Mouse (Mus musculus): ENCODE measurements around the gene Gp6.
A peak's percentile ranks its signal among the peaks of the same experiment; 100 is the strongest.
"Not testable (repeated sequence)": the region's sequence is repeated elsewhere in the genome, so short reads cannot be mapped to it uniquely, and the experiment has no call there.

Gp6 gene

DNA sequence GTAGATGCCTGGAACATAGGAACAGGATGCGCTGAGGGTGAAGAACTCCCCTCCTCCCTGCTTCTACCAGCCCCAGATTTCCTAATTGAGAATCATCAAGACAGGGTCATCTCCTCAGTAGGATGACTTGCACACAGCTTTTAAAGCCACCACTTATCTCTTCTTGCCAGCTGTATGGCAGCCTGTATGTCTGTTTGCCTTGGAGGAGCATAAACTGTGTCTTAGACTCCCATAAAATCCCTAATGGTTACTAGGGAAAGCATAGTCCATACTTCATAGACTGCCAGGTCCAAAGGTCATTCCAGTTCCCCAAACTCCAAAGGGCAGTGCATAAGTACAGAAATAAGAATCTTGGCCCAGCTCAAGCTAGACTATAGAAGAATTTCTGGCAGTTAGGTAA is at the start of gene Gp6:
Gene Gp6 (minus strand): TSS at position 15 of the 400 bp plus-strand sequence.
- DNase-seq (ENCODE audit: low read depth, low spot score): no peak

DNA sequence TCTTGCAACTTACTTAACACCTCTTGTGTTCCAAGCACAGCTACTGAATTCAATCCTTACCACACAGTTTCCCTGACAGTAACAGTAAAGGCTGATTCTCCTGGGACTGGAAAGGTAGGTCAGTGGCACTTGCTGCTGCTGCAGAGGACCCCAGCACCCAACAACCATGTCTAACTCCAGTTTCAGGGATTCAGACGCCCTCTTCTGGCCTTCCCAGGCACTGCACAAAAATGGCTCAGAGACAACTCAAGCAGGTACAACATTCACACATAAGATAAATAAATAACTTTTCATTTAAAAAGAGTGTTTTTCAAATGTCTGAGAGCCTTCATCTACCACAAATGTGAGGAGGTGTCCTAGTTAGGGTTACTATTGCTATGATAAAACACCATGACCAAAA is 49.6 kb upstream of the Gp6 start:
- peak; percentile 17 for DNase-seq (ENCODE audit: low read depth, low spot score)

DNA sequence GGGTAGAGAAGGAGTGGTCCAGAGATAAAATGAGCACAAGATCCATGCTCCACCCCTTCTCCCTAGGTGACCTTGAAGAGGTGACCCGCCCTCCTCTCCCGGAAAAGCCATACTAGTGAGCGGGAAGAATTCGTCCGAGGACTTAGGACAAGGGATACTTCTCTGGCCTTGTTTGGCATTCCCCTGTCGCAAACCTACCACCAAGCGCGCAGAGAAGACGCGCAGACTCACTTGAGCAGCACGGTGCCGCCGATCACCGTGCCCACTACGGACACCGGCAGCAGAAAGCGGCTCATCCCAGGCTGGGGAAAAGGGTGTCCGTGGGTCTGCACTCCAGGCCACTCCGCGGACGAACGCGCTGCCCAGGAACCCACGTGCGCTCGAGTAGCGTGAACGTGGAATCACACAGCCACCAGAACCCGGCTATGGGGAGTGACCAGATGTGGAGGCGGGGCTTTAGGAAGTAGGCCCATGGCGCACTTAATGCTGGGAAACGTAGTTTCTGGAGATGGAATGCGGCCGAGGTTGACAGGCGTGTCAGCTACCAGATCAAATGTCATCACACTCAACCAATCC is 47.8 kb upstream of the Gp6 start, which contains the start of gene Rdh13:
Gene Rdh13 (minus strand): TSS at position 434 of the 576 bp plus-strand sequence.
- peak; percentile 58 for DNase-seq (ENCODE audit: low read depth, low spot score)

DNA sequence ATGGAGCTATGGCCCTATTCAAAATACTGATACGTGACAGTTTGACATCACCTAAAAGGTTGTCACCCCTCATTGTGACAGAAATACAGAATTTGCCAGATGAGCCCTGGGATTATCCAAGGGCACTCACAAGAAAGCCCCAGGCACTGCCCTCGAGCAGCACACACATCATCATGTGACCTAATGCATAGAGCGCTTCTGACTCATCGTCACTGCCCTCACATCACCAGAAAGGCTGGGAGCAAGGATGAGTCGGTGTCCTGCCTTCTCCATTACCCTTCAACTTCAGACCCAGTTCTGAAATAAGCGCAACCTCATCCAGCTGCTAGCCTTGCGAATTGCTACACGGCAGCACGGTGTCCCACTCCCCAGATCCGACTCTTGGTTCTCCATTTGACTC is 43.0 kb upstream of the Gp6 start:
- DNase-seq (ENCODE audit: low read depth, low spot score): no peak

DNA sequence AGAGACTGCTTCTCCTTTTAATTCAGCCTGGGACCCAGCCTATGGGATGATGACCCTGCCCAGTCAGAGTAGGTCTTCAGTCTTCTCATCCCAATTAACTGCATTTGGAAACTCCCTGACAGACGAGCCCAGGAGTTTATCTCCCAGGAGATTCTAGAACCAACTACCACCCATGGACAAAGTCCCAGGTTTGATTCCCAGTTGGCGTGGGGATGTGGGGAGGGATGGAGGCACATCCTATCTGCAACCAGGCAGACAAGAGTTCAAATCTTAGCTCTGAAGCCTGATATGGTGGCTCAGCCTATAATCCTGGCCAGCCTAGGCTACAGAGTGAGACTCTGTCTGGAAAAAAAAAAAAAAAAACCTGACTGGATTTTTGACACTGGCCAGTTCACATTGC is 40.2 kb upstream of the Gp6 start:
- no peak for DNase-seq (ENCODE audit: low read depth, low spot score)

DNA sequence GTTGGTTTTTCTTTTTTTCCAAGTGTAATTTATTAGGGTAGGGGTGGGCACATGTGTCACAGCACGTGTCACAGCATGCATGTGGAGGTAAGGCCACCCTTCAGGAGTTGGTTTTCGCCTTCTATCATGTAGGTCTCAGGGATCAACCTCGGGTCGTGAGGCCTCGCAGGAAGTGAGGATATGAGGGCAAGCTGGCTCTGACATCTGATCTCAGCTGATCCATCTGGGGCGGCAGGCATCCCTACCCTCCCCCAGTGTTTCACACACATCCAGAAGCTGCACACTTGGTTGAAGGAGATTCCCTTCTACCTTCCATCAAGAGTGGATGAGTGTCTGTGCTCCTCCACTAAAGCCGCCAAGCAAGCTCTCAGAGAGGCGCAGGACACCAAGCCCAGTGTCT is 34.5 kb upstream of the Gp6 start:
- no peak for DNase-seq (ENCODE audit: low read depth, low spot score)

DNA sequence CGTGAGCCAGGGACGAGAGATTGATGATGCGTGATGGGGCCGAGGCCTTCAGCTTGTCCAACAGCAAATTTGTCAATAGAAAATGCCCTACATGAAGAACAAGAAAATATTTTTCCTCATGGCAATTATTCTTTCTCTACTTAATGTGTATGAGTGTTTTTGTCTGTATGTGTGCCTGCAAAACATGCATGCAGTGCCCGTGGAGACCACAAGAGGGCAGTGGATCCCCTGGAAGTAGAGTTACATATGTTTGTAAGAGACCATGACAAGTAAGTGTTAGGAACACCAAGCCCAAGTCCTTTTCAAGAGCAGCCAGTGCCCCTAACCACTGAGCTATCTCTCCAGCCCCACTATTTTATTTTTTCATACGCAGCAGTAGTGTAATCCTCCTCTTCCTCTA is 34.0 kb upstream of the Gp6 start:
- DNase-seq (ENCODE audit: low read depth, low spot score): peak; percentile 42

DNA sequence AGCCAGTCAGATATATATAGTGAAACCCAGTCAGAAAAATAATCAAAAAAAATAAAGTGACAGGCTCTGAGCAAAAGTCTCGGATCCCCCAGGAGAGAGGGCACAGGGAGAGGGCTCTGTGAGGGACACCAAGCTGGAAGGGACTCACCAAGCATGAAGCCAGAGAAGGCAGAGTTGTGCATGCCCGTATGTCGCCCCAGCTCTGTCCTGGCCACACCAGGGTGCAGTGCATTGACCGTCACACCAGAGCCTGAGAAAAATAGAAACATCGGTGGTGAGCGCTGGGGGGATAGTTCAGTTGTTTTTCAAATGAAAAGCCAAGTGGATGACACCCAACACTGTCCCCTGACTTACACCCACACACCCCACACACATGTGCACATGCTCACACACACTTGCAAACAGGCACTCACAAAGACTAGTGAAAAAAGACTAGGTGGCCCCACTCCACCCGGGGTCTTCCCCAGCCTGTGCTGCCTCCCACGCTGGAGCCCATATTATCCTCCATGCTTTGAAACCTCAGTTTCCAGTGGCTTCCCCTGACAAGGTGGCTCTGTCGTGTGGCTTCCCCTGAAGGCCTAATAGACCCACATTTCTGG is 32.8 kb upstream of the Gp6 start:
- no peak for DNase-seq (ENCODE audit: low read depth, low spot score)

DNA sequence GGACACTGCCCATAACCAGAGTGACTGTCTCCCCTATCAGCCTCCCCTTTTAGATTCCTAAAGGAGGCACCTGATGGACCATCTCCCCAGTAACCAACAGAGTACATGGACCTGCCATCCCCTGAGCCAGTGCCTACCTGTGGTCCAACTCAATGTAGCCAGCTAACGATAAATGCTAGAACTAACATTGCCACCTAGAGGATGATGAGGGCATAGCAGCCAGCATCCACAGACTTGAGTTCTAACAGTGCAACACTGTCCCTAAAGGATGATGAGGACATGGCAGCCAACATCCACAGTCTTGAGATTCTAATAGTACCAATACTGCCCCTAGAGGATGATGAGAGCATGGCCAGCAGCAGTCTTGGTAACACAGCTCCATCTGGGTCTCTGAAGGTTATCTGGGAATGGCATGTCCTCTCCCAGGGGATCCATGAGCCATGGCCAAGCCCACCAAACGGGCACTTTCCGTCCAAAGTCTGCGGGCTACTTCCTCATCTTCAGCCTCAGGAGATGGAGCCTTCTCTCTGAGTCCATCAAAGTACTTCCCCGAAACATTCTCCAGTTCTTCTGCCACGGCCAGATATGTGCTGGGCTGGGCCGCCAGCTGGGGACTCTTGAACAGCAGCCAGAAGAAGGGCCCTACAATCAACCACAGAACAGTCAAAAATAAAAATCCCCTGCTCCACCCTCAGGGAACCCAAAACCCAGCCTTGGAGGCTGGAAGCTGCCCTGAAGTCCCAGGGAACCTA is 29.8 kb upstream of the Gp6 start:
- DNase-seq (ENCODE audit: low read depth, low spot score): peak; percentile 81

DNA sequence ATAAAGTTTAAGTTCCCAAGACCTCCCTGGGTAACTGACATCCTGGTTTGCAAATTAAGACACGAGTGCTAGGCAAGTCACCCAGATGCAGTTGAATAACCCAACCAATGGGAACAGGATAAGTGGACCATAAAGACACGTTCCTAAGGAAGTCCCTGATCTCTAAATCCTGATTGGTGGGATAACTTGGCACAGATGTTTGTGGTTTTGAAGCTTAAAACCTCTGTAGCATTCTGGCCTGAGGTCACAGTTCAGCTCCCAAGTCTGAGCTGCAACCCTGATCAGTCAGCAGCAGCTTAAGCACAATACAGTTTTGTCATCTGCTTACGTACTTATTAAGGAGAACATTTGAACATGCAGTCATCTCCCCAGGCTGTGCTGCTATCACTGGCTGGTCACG is 22.7 kb upstream of the Gp6 start:
- no peak for DNase-seq (ENCODE audit: low read depth, low spot score)

DNA sequence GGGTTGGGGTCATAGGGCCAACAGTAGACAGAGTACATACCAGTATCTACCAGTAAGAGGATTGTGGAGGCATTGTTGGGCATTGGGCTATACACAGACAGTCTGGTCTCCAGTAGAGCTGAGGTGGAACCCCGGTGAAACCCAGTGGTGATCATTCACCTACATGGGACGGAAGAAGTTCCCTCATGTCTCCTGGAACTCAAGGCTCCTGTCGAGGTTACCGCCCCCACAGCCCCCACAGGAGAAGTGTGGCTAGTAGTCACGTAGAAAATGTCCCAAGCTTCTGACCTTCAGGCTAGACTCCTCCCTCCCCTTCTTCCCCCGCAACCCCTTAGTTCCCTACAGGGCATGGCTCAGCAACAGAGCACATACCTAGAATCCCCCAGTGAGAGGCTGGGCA is 22.1 kb upstream of the Gp6 start:
- no peak for DNase-seq (ENCODE audit: low read depth, low spot score)

DNA sequence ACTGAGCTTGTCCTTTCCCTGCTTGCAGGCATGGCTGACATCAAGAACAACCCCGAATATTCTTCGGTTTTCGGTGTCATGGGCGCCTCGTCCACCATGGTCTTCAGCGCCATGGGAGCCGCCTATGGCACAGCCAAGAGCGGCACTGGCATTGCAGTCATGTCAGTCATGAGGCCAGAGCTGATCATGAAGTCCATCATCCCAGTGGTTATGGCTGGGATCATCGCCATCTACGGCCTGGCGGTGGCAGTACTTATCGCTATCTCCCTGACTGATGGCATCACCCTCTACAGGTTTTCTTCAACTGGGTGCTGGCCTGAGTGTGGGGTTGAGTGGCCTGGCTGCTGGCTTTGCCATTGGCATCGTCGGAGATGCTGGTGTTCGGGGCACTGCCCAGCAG is 14.9 kb upstream of the Gp6 start:
- DNase-seq (ENCODE audit: low read depth, low spot score): not testable (repeated sequence)

DNA sequence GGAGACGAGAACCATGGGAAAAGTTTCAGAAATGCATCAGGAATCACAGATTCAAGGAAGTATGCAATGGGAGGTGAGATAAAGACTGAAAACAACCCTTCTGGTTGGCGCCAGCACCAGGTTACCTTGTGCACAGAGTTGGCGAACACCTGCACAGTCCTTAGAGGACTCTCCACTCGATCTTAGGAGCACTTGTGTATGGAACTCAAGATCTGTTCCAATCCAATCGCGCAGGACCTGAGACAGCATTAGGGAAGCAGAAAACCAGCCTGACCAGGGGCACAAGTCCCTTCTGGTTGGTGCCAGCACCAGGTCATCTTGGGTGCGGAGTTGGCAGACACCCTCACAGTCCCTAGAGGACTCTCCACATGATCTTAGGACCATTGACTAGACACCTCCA is 24.0 kb downstream of the Gp6 start:
- DNase-seq (ENCODE audit: low read depth, low spot score): no peak

DNA sequence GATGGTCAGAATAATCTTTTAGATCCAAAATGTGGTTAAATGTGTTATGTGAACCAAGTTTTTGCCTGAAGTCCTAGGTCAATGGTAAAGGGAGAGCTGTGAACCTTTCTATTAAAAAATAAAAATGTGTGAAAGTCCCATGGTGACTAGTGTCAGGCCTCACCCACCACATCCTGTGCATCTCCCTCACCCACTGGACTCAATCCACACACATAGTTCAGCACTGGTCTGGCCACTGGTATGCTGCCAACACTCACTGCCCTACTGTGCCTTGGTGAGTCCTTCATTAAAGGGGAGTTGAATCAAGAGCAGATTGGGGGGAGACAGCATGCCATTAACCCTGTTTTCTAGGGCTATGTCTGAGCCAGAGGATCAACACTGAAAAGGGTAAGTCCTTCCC is 60.0 kb downstream of the Gp6 start, which contains the start of gene Ncr1:
Gene Ncr1 (plus strand): TSS at position 216 of the 400 bp plus-strand sequence.
- DNase-seq (ENCODE audit: low read depth, low spot score): no peak

DNA sequence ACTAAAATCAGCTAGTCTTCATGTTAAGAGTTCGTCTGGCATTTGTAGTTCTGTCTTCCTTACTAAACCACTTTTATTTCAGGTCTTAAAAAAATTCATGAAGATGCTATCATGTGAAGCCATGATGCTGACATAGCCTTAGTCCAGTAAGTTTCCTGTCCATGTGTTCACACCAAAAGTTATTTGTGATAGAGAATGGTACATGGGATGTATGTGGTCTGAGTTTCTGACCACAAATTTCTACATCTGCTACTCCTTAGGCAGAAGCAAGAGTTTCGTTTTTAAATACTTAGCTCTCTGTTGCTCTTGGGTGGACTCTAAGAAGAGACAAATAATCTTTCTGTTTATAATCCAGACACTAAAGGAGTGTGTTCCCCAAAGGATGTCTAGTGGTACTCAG is 74.2 kb downstream of the Gp6 start:
- DNase-seq (ENCODE audit: low read depth, low spot score): no peak

Measured in c-Kit-negative CD71-positive TER-119-positive erythroid progenitor cells, embryonic 14.5 days (primary cell).